Mouse (Mus musculus) cerebellum, adult 9-10 months (tissue): ENCODE results near the gene Capn11.

Experiments
- DNase-seq: peaks from one replicate; pipeline ENCODE4 v3.0.0; 2022

The Capn11 gene

GRCm38 (mm10) chr17:45659225-45659624 lies at the start of gene Capn11:
Gene Capn11 (minus strand): TSS chr17:45659325.
- DNase-seq = no peak

- no peak for DNase-seq
Observed at GRCm38 (mm10) chr17:45708179-45708578, 49.1 kb upstream of the Capn11 start.

- no peak for DNase-seq
Observed at GRCm38 (mm10) chr17:45707376-45707775, 48.3 kb upstream of the Capn11 start.

GRCm38 (mm10) chr17:45706796-45707195 lies 47.7 kb upstream of the Capn11 start:
- no peak for DNase-seq

GRCm38 (mm10) chr17:45703187-45703586 lies 44.1 kb upstream of the Capn11 start:
- no peak for DNase-seq

- DNase-seq = no peak
Observed at GRCm38 (mm10) chr17:45702254-45702653, 43.1 kb upstream of the Capn11 start.

GRCm38 (mm10) chr17:45701236-45701591 lies 42.1 kb upstream of the Capn11 start:
- DNase-seq = no peak

- DNase-seq = no peak
Observed at GRCm38 (mm10) chr17:45700496-45701235, 41.5 kb upstream of the Capn11 start.

GRCm38 (mm10) chr17:45699039-45699740 lies 40.1 kb upstream of the Capn11 start:
- no peak for DNase-seq

GRCm38 (mm10) chr17:45698368-45698767 lies 39.2 kb upstream of the Capn11 start:
- DNase-seq = no peak

- DNase-seq = no peak
Observed at GRCm38 (mm10) chr17:45696981-45697380, 37.9 kb upstream of the Capn11 start.

- DNase-seq = no peak
Observed at GRCm38 (mm10) chr17:45695227-45696120, 36.3 kb upstream of the Capn11 start.

GRCm38 (mm10) chr17:45693812-45694565 lies 34.9 kb upstream of the Capn11 start:
- no peak for DNase-seq

- no peak for DNase-seq
Observed at GRCm38 (mm10) chr17:45692159-45692558, 33.0 kb upstream of the Capn11 start.

GRCm38 (mm10) chr17:45690044-45690443 lies 30.9 kb upstream of the Capn11 start:
- no peak for DNase-seq

- DNase-seq = no peak
Observed at GRCm38 (mm10) chr17:45689120-45689519, 30.0 kb upstream of the Capn11 start.

- DNase-seq = no peak
Observed at GRCm38 (mm10) chr17:45686716-45687115, 27.6 kb upstream of the Capn11 start, which contains the start of gene Tmem63b. Gene Tmem63b (minus strand): TSS chr17:45686905.

GRCm38 (mm10) chr17:45686093-45686619 lies 27.0 kb upstream of the Capn11 start, which contains the start of gene Mrpl14:
Gene Mrpl14 (plus strand): TSS chr17:45686322.
- peak; percentile 89 for DNase-seq

- no peak for DNase-seq
Observed at GRCm38 (mm10) chr17:45685171-45686092, 26.3 kb upstream of the Capn11 start.

- DNase-seq = peak; percentile 66
Observed at GRCm38 (mm10) chr17:45684667-45685131, 25.6 kb upstream of the Capn11 start.

- no peak for DNase-seq
Observed at GRCm38 (mm10) chr17:45682843-45683242, 23.7 kb upstream of the Capn11 start.
